Mouse (Mus musculus) heart, adult 2 months (tissue): ENCODE results near the gene Nup210. TPM values are rescaled to one million over a fixed set of nuclear protein-coding genes. Genes with fewer than 3 reads are reported as not detected.
"Not testable (repeated sequence)": the region's sequence is repeated elsewhere in the genome, so short reads cannot be mapped to it uniquely, and the experiment has no call there.

Experiments
- DNase-seq, 2 experiments: peaks; one replicate each; pipeline ENCODE4 v3.0.0; 2021
- H3K27ac ChIP-seq: fragments of 200-600 bp; 2 replicates; pipeline ENCODE4 v1.8.1; 2022
- H3K27me3 ChIP-seq: fragments of 200-500 bp; 2 replicates; pipeline ENCODE4 v1.6.1; 2012; ENCODE audit warnings: mild to moderate bottlenecking, low read length, inconsistent platforms, mixed read lengths; ENCODE audit not compliant: control insufficient read depth, insufficient read depth
- H3K36me3 ChIP-seq: fragments of 200-500 bp; 2 replicates; pipeline ENCODE4 v1.6.1; 2012; ENCODE audit warnings: low read length, inconsistent platforms; ENCODE audit not compliant: control insufficient read depth, insufficient read depth
- H3K4me1 ChIP-seq: fragments of 200-500 bp; 2 replicates; pipeline ENCODE4 v1.6.1; 2011; ENCODE audit warnings: low read length; ENCODE audit not compliant: control insufficient read depth, insufficient read depth
- H3K4me3 ChIP-seq: fragments of 200-600 bp; 2 replicates; pipeline ENCODE4 v1.8.1; 2022
- H3K79me2 ChIP-seq: fragments of 200-500 bp; replicated peaks from 2 replicates; pipeline ENCODE4 v1.6.1; 2012; ENCODE audit warnings: mild to moderate bottlenecking, inconsistent platforms, low read length, moderate library complexity, mixed read lengths; ENCODE audit not compliant: control insufficient read depth, insufficient read depth
- H3K9ac ChIP-seq: fragments of 200-500 bp; 2 replicates; pipeline ENCODE4 v1.6.1; 2012; ENCODE audit warnings: low read depth, mild to moderate bottlenecking, control low read depth, inconsistent platforms, low read length, mixed read lengths
- CTCF ChIP-seq: fragments of 200-600 bp; IDR thresholded peaks from 2 replicates; pipeline ENCODE4 v1.8.1; 2022; ENCODE audit warnings: antibody characterized with exemption, mild to moderate bottlenecking, moderate library complexity
- EP300 ChIP-seq: fragments of 200-500 bp; IDR thresholded peaks from 2 replicates; pipeline ENCODE4 v1.6.1; 2011; ENCODE audit warnings: low read depth, low read length, control low read depth; ENCODE audit not compliant: insufficient read depth
- POLR2A ChIP-seq: fragments of 200-500 bp; IDR thresholded peaks from 2 replicates; pipeline ENCODE4 v1.6.1; 2011; ENCODE audit warnings: mild to moderate bottlenecking, low read depth, low read length, control low read depth; ENCODE audit not compliant: insufficient read depth
- WGBS: fragments of 180-500 bp; shearing (Covaris S2); methylation state at CpG from one replicate; pipeline ENCODE4 v1.1.7; 2018; 5-methylcytosine and 5-hydroxymethylcytosine counted together
- intact Hi-C: fragments of 180-260 bp; cut with DNase I; formaldehyde crosslinking; loops from one replicate; pipeline ENCODE4 v1.15.1; 2025
- polyA plus RNA-seq: library from polyadenylated mRNA; depleted of rRNA; stranded (reverse); fragments of >200 nt; gene quantifications from 2 replicates; pipeline ENCODE4 v1.2.3, GENCODE M21; 2012
- total RNA-seq, 2 experiments: library from RNA; stranded (reverse); gene quantifications; 2 replicates each; pipeline ENCODE4 v1.2.3; 2021

The Nup210 gene
- total and polyA plus RNA-seq, 3 experiments: 2.5 to 6.4 (median 3.4) TPM

GRCm38 (mm10) chr6:91128996-91129395 lies 12.4 kb upstream of the Nup210 start:
- TF ChIP-seq POLR2A (no peak), CTCF (peak; percentile 43)
- no peaks in the 10 kb centered on the region for H3K79me2 ChIP-seq
- intact Hi-C loops: no loop called here
- H3K27me3 ChIP-seq: no peaks in the 10 kb centered on the region; the same call in 1 of the 2 replicates
- no peak overlapping the region for H3K4me3 ChIP-seq
- H3K4me1 ChIP-seq: peaks cover 3% of the 10 kb centered on the region; the same call in 1 of the 2 replicates
- H3K9ac ChIP-seq: no peak overlapping the region
- H3K27ac ChIP-seq: no peak overlapping the region
- H3K36me3 ChIP-seq: no peaks in the 10 kb centered on the region; the same call in 1 of the 2 replicates
- WGBS: 58% methylated on average over 4 of the region's 4 CpGs
- no peak for DNase-seq

DNA sequence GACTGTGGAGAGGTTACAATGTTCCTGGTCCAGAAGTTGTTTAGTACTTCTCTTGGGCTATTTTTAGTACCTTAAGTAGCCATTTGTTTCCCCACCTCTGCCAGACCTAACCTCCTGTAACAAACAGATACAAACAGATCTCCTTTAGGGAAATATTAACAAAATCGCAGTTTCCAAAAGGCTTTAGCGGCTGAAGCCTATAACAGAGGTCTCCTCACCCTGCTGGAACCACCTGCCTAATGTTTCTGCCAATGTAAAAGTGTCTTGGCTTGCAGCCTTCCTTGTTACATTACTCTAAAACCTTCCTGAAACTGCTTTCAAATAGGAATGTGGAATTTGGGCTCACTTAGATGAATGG lies 8.6 kb upstream of the Nup210 start:
- intact Hi-C loops: loop anchor here (1.0 kb wide), 1 partner anchor 142 kb away; no protein-coding TSS in a partner anchor
- Histone ChIP-seq H3K4me1 (peaks cover 3% of the 10 kb centered on the region; the same call in 1 of the 2 replicates), H3K27me3 (no peaks in the 10 kb centered on the region; the same call in 1 of the 2 replicates), H3K27ac (peak overlapping the region; percentile 45), H3K9ac (no peak overlapping the region), H3K36me3 (no peaks in the 10 kb centered on the region; the same call in 1 of the 2 replicates), H3K79me2 (no peaks in the 10 kb centered on the region), H3K4me3 (no peak overlapping the region)
- no peak for DNase-seq
- TF ChIP-seq CTCF (no peak), EP300 (no peak), POLR2A (no peak)
- 54% methylated on average over 2 of the region's 2 CpGs for WGBS

- 34% methylated on average over 7 of the region's 7 CpGs for WGBS
- Histone ChIP-seq H3K4me1 (peaks cover 3% of the 10 kb centered on the region; the same call in 1 of the 2 replicates), H3K27ac (peak overlapping the region; percentile 45), H3K4me3 (no peak overlapping the region), H3K27me3 (no peaks in the 10 kb centered on the region; the same call in 1 of the 2 replicates), H3K79me2 (no peaks in the 10 kb centered on the region), H3K36me3 (no peaks in the 10 kb centered on the region; the same call in 1 of the 2 replicates), H3K9ac (no peak overlapping the region)
- no peak for DNase-seq
- no peak for TF ChIP-seq EP300
- no peak for TF ChIP-seq CTCF
- TF ChIP-seq POLR2A: no peak
- intact Hi-C loops: loop anchor here (1.0 kb wide), 1 partner anchor 141 kb away; no protein-coding TSS in a partner anchor
Measured at GRCm38 (mm10) chr6:91124286-91125227, 7.9 kb upstream of the Nup210 start.

GRCm38 (mm10) chr6:91123453-91123852 lies 6.8 kb upstream of the Nup210 start:
- intact Hi-C loops: no loop called here

GRCm38 (mm10) chr6:91121089-91121488 lies 4.5 kb upstream of the Nup210 start:
- H3K27ac ChIP-seq, H3K4me3 ChIP-seq, DNase-seq, H3K36me3 ChIP-seq, H3K27me3 ChIP-seq, H3K4me1 ChIP-seq, H3K79me2 ChIP-seq, H3K9ac ChIP-seq, intact Hi-C loops: not testable (repeated sequence)
- 92% methylated on average over 7 of the region's 7 CpGs for WGBS

More at GRCm38 (mm10) chr6:91123453-91123852, 6.8 kb upstream of the Nup210 start:
- Histone ChIP-seq H3K9ac (no peak overlapping the region), H3K27ac (no peak overlapping the region), H3K4me1 (peaks cover 3% of the 10 kb centered on the region; the same call in 1 of the 2 replicates), H3K4me3 (no peak overlapping the region), H3K36me3 (no peaks in the 10 kb centered on the region; the same call in 1 of the 2 replicates), H3K27me3 (no peaks in the 10 kb centered on the region; the same call in 1 of the 2 replicates), H3K79me2 (no peaks in the 10 kb centered on the region)
- WGBS: 70% methylated on average over 3 of the region's 3 CpGs
- no peak for DNase-seq
- no peak for TF ChIP-seq EP300
- TF ChIP-seq CTCF: no peak

DNA sequence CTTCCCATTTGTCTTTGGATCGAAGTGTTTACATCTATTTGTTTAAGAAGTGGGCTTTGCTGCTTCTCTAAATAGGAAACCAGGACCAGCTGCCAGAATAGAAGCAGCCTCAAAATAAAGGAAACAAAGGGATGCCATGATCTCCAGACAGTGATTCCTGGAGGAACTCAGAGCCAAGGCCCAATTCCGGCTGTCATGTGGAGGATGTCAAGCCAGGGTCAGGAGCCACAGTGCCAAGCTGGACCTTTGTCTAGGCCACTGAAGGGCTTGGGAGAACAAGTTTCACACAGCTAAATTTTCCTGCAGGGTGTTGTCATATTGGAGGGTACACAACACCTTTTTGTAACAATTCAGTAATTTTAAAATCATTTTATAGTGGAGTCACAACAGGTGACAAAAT lies 3.6 kb upstream of the Nup210 start:
- Histone ChIP-seq H3K9ac (no peak overlapping the region), H3K27me3 (no peaks in the 10 kb centered on the region; the same call in 1 of the 2 replicates), H3K4me1 (peaks cover 8% of the 10 kb centered on the region), H3K27ac (no peak overlapping the region), H3K36me3 (no peaks in the 10 kb centered on the region), H3K79me2 (no peaks in the 10 kb centered on the region), H3K4me3 (no peak overlapping the region)
- TF ChIP-seq EP300: no peak
- TF ChIP-seq CTCF: no peak
- no peak for TF ChIP-seq POLR2A
- no peak for DNase-seq
- intact Hi-C loops: no loop called here
- 79% methylated on average over 2 of the region's 2 CpGs for WGBS
